In the genomic region with DNA sequence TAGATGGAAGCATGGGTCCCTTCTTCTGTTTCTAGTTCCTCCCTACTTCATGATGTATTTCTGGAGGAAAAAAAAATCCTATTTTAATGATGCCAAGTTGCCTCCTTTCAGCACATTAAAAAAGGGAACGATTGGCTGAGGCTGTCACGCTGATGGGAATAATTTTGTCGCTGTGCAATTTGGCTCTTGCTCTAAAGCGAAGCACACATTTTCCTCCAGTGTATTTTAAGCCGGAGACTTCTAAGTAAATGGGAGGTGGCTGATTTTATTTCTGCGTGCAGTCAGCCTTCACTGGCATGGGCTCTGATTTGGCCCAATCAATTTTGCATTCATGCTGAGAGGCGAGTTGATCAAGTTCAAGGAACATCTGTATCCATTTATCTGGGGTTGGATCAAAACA, we compare ENCODE assay signal across 17 mouse cellular contexts.
A peak's percentile ranks its signal among the peaks of the same experiment; 100 is the strongest.
DNase-seq lines count a peak whose midpoint lies in the region; ATAC-seq and TF ChIP-seq lines count a peak whose summit lies in the region.
"Had no signal": no experiment of that assay in that cellular context is flagged by ENCODE, and none has a peak within 500 bp of the region (broad histone marks: within the 10 kb centered on the region; RNA-seq: fewer than 3 reads in every experiment).

No protein-coding gene starts in this region.

- H3K9me3 ChIP-seq in forebrain, embryonic 16.5 days (ENCODE audit: control insufficient read depth, low read length) = no peaks in the 10 kb centered on the region
- no peaks in the 10 kb centered on the region for H3K9me3 ChIP-seq in forebrain, embryonic 10.5 days
- H3K9me3 ChIP-seq: heart, embryonic 12.5 days; hindbrain, embryonic 15.5 days; midbrain, embryonic 12.5 days had no signal

- H3K4me3 ChIP-seq in forebrain, embryonic 16.5 days (replicated peaks; ENCODE audit: low read length) = no peak overlapping the region
- H3K4me3 ChIP-seq in forebrain, embryonic 10.5 days = no peak overlapping the region
- H3K4me3 ChIP-seq in cortical plate, adult 2 months (ENCODE audit: insufficient read depth, low read length) = no peak overlapping the region
- H3K4me3 ChIP-seq: heart, embryonic 12.5 days; hindbrain, embryonic 15.5 days; midbrain, embryonic 12.5 days had no signal

- whole genome bisulfite sequencing in forebrain, embryonic 16.5 days = 56% methylated on average over 7 of the region's 7 CpGs
- WGBS in forebrain, embryonic 10.5 days = 91% methylated on average over 7 of the region's 7 CpGs

- H3K9ac ChIP-seq in forebrain, embryonic 16.5 days (replicated peaks; ENCODE audit: low read depth, low read length) = no peak overlapping the region
- H3K9ac ChIP-seq: heart, embryonic 12.5 days; hindbrain, embryonic 15.5 days; midbrain, embryonic 12.5 days had no signal

- no peaks in the 10 kb centered on the region for H3K27me3 ChIP-seq in forebrain, embryonic 16.5 days (replicated peaks; ENCODE audit: control insufficient read depth, insufficient read depth, low read length)
- H3K27me3 ChIP-seq in forebrain, embryonic 10.5 days (ENCODE audit: poor library complexity, severe bottlenecking) = no peaks in the 10 kb centered on the region
- H3K27me3 ChIP-seq: heart, embryonic 12.5 days; hindbrain, embryonic 15.5 days; midbrain, embryonic 12.5 days had no signal

- no peaks in the 10 kb centered on the region for H3K36me3 ChIP-seq in forebrain, embryonic 16.5 days (ENCODE audit: control insufficient read depth, insufficient read depth)
- no peaks in the 10 kb centered on the region for H3K36me3 ChIP-seq in forebrain, embryonic 10.5 days (replicated peaks)
- H3K36me3 ChIP-seq: heart, embryonic 12.5 days; hindbrain, embryonic 15.5 days; midbrain, embryonic 12.5 days had no signal

- ATAC-seq in forebrain, embryonic 16.5 days = peak; percentile 47; the same call in 1 of the 2 replicates
- no peak for ATAC-seq in erythroid progenitor cell, adult 5-6 weeks (replicated peaks; ENCODE audit: low FRiP score, poor library complexity, severe bottlenecking)
- ATAC-seq: intestine, postnatal 0 days had no signal

- TF ChIP-seq POLR2A in cortical plate, adult 2 months (IDR thresholded peaks at IDR 0.05; ENCODE audit: extremely low read depth, insufficient read depth, low read length) = no peak

- no peak overlapping the region for H3K4me2 ChIP-seq in forebrain, embryonic 16.5 days (ENCODE audit: low read length)
- H3K4me2 ChIP-seq: heart, embryonic 12.5 days; hindbrain, embryonic 15.5 days; midbrain, embryonic 12.5 days had no signal

- TF ChIP-seq CTCF in cortical plate, adult 2 months (IDR thresholded peaks at IDR 0.05; ENCODE audit: extremely low read depth, insufficient read depth, low read length) = no peak

- peaks cover 12% of the 10 kb centered on the region for H3K4me1 ChIP-seq in forebrain, embryonic 16.5 days (replicated peaks; ENCODE audit: control insufficient read depth, insufficient read depth, low read length)
- H3K4me1 ChIP-seq in forebrain, embryonic 10.5 days = peaks cover 7% of the 10 kb centered on the region
- H3K4me1 ChIP-seq in cortical plate, adult 2 months (ENCODE audit: control insufficient read depth, insufficient read depth, low read length) = peaks cover 9% of the 10 kb centered on the region
- H3K4me1 ChIP-seq: heart, embryonic 12.5 days; hindbrain, embryonic 15.5 days had no signal

- peak overlapping the region; percentile 30; the same call in 1 of the 2 replicates for H3K27ac ChIP-seq in forebrain, embryonic 16.5 days (ENCODE audit: low read length)
- H3K27ac ChIP-seq in forebrain, embryonic 10.5 days = no peak overlapping the region
- H3K27ac ChIP-seq in cortical plate, adult 2 months (ENCODE audit: insufficient read depth, low read length) = peak overlapping the region; percentile 75
- H3K27ac ChIP-seq: hindbrain, embryonic 15.5 days; macrophage; midbrain, embryonic 12.5 days; stomach, postnatal 0 days had no signal

- DNase-seq in forebrain, embryonic 10.5 days (ENCODE audit: extremely low spot score, low spot score) = no peak
- DNase-seq in frontal cortex, postnatal 10 days (ENCODE audit: low spot score in 2 of 2) = peak; percentile 23 to 35
- peak; percentile 27 for DNase-seq in right cerebral cortex, postnatal 25 days
- DNase-seq in kidney, postnatal 4 days = no peak
- DNase-seq: adrenal gland, adult 2 months; lung, adult 2 months; retina, postnatal 1 day; thymus, postnatal 36 days had no signal

Comparison
In these comparisons a context has a peak if more than half of its experiments do, and no peak if none do; other contexts are left out.
1. DNase-seq: peak in frontal cortex, postnatal 10 days (2 of 2) and right cerebral cortex, postnatal 25 days (single experiment); none in forebrain, embryonic 10.5 days (single experiment) and kidney, postnatal 4 days (0 of 2).